Mouse (Mus musculus) cerebellum, adult 8-10 months (tissue): Measurements from ENCODE around the gene Qrfp.

Experiments
- DNase-seq: peaks from one replicate; pipeline ENCODE4 v3.0.0; 2022

The Qrfp gene

GRCm38 (mm10) chr2:31769115-31769514 is 41.3 kb downstream of the Qrfp start:
- no peak for DNase-seq

GRCm38 (mm10) chr2:31767815-31768214 is 42.6 kb downstream of the Qrfp start:
- no peak for DNase-seq

GRCm38 (mm10) chr2:31767104-31767503 is 43.3 kb downstream of the Qrfp start:
- no peak for DNase-seq

- DNase-seq = no peak
Observed at GRCm38 (mm10) chr2:31763271-31763670, 47.1 kb downstream of the Qrfp start.

GRCm38 (mm10) chr2:31762853-31763252 is 47.5 kb downstream of the Qrfp start:
- DNase-seq = no peak

GRCm38 (mm10) chr2:31762155-31762554 is 48.2 kb downstream of the Qrfp start:
- no peak for DNase-seq

GRCm38 (mm10) chr2:31761585-31761984 is 48.8 kb downstream of the Qrfp start:
- no peak for DNase-seq

GRCm38 (mm10) chr2:31761115-31761531 is 49.3 kb downstream of the Qrfp start:
- DNase-seq = no peak

GRCm38 (mm10) chr2:31760486-31760885 is 49.9 kb downstream of the Qrfp start:
- DNase-seq = no peak

GRCm38 (mm10) chr2:31759751-31760460 is 50.5 kb downstream of the Qrfp start:
- peak; percentile 37 for DNase-seq

- DNase-seq = no peak
Observed at GRCm38 (mm10) chr2:31758966-31759365, 51.4 kb downstream of the Qrfp start.

GRCm38 (mm10) chr2:31757472-31757871 is 52.9 kb downstream of the Qrfp start:
- no peak for DNase-seq
